Mouse (Mus musculus): ENCODE measurements around the gene 4930412O13Rik. TPM values are rescaled to one million over a fixed set of nuclear protein-coding genes. Genes with fewer than 3 reads are reported as not detected.

The 4930412O13Rik gene
- total RNA-seq, 2 experiments from 2014 or later, result not detected

- DNase-seq (ENCODE audit: low spot score in 2 of 2), result no peak
- Histone ChIP-seq H3K4me3 (no peak overlapping the region), H3K27ac (no peak overlapping the region)
- no peak for TF ChIP-seq CTCF (conservative IDR thresholded peaks at IDR 0.05)
Observed at GRCm38 (mm10) chr2:9883803-9884532, 2.9 kb downstream of the 4930412O13Rik start.

- DNase-seq (ENCODE audit: low spot score in 2 of 2), result no peak
- no peak for TF ChIP-seq CTCF (conservative IDR thresholded peaks at IDR 0.05)
- Histone ChIP-seq H3K27ac (no peak overlapping the region), H3K4me3 (no peak overlapping the region)
Observed at GRCm38 (mm10) chr2:9884533-9885216, 3.6 kb downstream of the 4930412O13Rik start.

GRCm38 (mm10) chr2:9885217-9885770 is 4.2 kb downstream of the 4930412O13Rik start:
- no peak for DNase-seq (ENCODE audit: low spot score in 2 of 2)
- no peak for TF ChIP-seq CTCF (conservative IDR thresholded peaks at IDR 0.05)
- Histone ChIP-seq H3K27ac (no peak overlapping the region), H3K4me3 (no peak overlapping the region)

GRCm38 (mm10) chr2:9886031-9886430 is 5.0 kb downstream of the 4930412O13Rik start:
- Histone ChIP-seq H3K27ac (no peak overlapping the region), H3K4me3 (no peak overlapping the region)
- DNase-seq (ENCODE audit: low spot score in 2 of 2), result no peak
- no peak for TF ChIP-seq CTCF (conservative IDR thresholded peaks at IDR 0.05)

GRCm38 (mm10) chr2:9886921-9887610 is 6.0 kb downstream of the 4930412O13Rik start:
- Histone ChIP-seq H3K4me3 (no peak overlapping the region), H3K27ac (no peak overlapping the region)
- no peak for TF ChIP-seq CTCF (conservative IDR thresholded peaks at IDR 0.05)
- no peak for DNase-seq (ENCODE audit: low spot score in 2 of 2)

- no peak for DNase-seq (ENCODE audit: low spot score in 2 of 2)
- Histone ChIP-seq H3K4me3 (no peak overlapping the region), H3K27ac (no peak overlapping the region)
- TF ChIP-seq CTCF (conservative IDR thresholded peaks at IDR 0.05), result no peak
Observed at GRCm38 (mm10) chr2:9887636-9888035, 6.6 kb downstream of the 4930412O13Rik start.

- peak; percentile 62 for TF ChIP-seq CTCF (conservative IDR thresholded peaks at IDR 0.05)
- Histone ChIP-seq H3K27ac (no peak within 1 kb of the TSS), H3K4me3 (no peak within 1 kb of the TSS)
- DNase-seq (ENCODE audit: low spot score in 2 of 2), result no peak
Observed at GRCm38 (mm10) chr2:9888913-9889650, 8.0 kb downstream of the 4930412O13Rik start, which contains the start of gene 9230102O04Rik. 9230102O04Rik (minus strand) TSS chr2:9889540.

- no peak for TF ChIP-seq CTCF (conservative IDR thresholded peaks at IDR 0.05)
- Histone ChIP-seq H3K4me3 (no peak within 1 kb of the TSS), H3K27ac (no peak within 1 kb of the TSS)
- no peak for DNase-seq (ENCODE audit: low spot score in 2 of 2)
Observed at GRCm38 (mm10) chr2:9889651-9890183, 8.7 kb downstream of the 4930412O13Rik start, which contains the start of gene Gata3. Gata3 (minus strand) TSS chr2:9890034.

- no peak overlapping the region for H3K4me3 ChIP-seq
- no peak overlapping the region for H3K27ac ChIP-seq
- no peak for TF ChIP-seq CTCF (conservative IDR thresholded peaks at IDR 0.05)
- no peak for DNase-seq (ENCODE audit: low spot score in 2 of 2)
Observed at GRCm38 (mm10) chr2:9890251-9890650, 9.2 kb downstream of the 4930412O13Rik start.

- no peak for DNase-seq (ENCODE audit: low spot score in 2 of 2)
- no peak overlapping the region for H3K27ac ChIP-seq
- no peak overlapping the region for H3K4me3 ChIP-seq
- TF ChIP-seq CTCF (conservative IDR thresholded peaks at IDR 0.05), result no peak
Observed at GRCm38 (mm10) chr2:9890906-9891305, 9.9 kb downstream of the 4930412O13Rik start.

- TF ChIP-seq CTCF (conservative IDR thresholded peaks at IDR 0.05), result no peak
- no peak for DNase-seq (ENCODE audit: low spot score in 2 of 2)
- Histone ChIP-seq H3K27ac (no peak overlapping the region), H3K4me3 (no peak overlapping the region)
Observed at GRCm38 (mm10) chr2:9892541-9892940, 11.5 kb downstream of the 4930412O13Rik start.

Measured in layer of hippocampus, adult 2 months (tissue).